Mouse (Mus musculus) heart, postnatal 0 days (tissue): Measurements from ENCODE around the gene Tubgcp6. TPM values are rescaled to one million over a fixed set of nuclear protein-coding genes. Genes with fewer than 3 reads are reported as not detected.

ENCODE experiments used
- ATAC-seq: fragments of 200-750 bp; cut with Nextera tagmentation; 2 replicates; pipeline ENCODE4 v1.8.0; 2017; ENCODE audit warnings: low read depth, moderate number of reproducible peaks, moderate library complexity; ENCODE audit not compliant: insufficient read depth
- DNase-seq: peaks from one replicate; pipeline ENCODE4 v3.0.0-alpha.2; 2016; ENCODE audit warnings: low spot score
- H3K27ac ChIP-seq: fragments of 300-500 bp; sonication (generic); 2 replicates; pipeline ENCODE4 v1.5.1; 2014; ENCODE audit warnings: low read depth, mild to moderate bottlenecking
- H3K27me3 ChIP-seq: fragments of 300-500 bp; sonication (generic); 2 replicates; pipeline ENCODE4 v1.6.1; 2014; ENCODE audit warnings: low read length, mixed read lengths; ENCODE audit not compliant: control insufficient read depth, insufficient read depth
- H3K36me3 ChIP-seq: fragments of 300-500 bp; sonication (generic); replicated peaks from 2 replicates; pipeline ENCODE4 v1.6.1; 2014; ENCODE audit warnings: low read length, mixed read lengths; ENCODE audit not compliant: control insufficient read depth, insufficient read depth
- H3K4me1 ChIP-seq: fragments of 300-500 bp; sonication (generic); 2 replicates; pipeline ENCODE4 v1.6.1; 2014; ENCODE audit warnings: antibody characterized with exemption; ENCODE audit not compliant: control insufficient read depth, insufficient read depth
- H3K4me2 ChIP-seq: fragments of 300-500 bp; sonication (generic); 2 replicates; pipeline ENCODE4 v1.6.1; 2014; ENCODE audit warnings: low read depth, mild to moderate bottlenecking, low read length, moderate library complexity
- H3K4me3 ChIP-seq: fragments of 300-500 bp; sonication (generic); 2 replicates; pipeline ENCODE4 v1.5.1; 2014; ENCODE audit warnings: low read depth, low read length
- H3K9ac ChIP-seq: fragments of 300-500 bp; sonication (generic); replicated peaks from 2 replicates; pipeline ENCODE4 v1.6.1; 2014; ENCODE audit warnings: low read depth, low read length, mixed read lengths
- H3K9me3 ChIP-seq: fragments of 300-500 bp; sonication (generic); replicated peaks from 2 replicates; pipeline ENCODE4 v1.6.1; 2016; ENCODE audit warnings: low read length; ENCODE audit not compliant: control insufficient read depth
- CTCF ChIP-seq: IDR thresholded peaks from 2 replicates; pipeline ENCODE4 v1.5.1; 2016; ENCODE audit warnings: antibody characterized with exemption, control low read depth, low read depth
- EP300 ChIP-seq: IDR thresholded peaks from 2 replicates; pipeline ENCODE4 v1.6.1; 2016; ENCODE audit warnings: antibody characterized with exemption, low read depth
- WGBS: fragments of 180-500 bp; shearing (Covaris S2); extraction: QIAGEN DNeasy Blood & Tissue Kit; methylation state at CpG from one replicate; pipeline ENCODE4 v1.1.7; 2014; 5-methylcytosine and 5-hydroxymethylcytosine counted together
- polyA plus RNA-seq: library from polyadenylated mRNA; unstranded; fragments of >200 nt; fragmentation: Nextera tagmentation; extraction: Ambion mirVana; gene quantifications from 2 replicates; pipeline ENCODE4 v1.2.1, GENCODE M21; 2015
- total RNA-seq: library from RNA; depleted of rRNA; stranded (reverse); fragments of >200 nt; gene quantifications from 2 replicates; pipeline ENCODE4 v1.2.3, GENCODE M21; 2014; ENCODE audit warnings: low replicate concordance

Gene Tubgcp6
- total and polyA plus RNA-seq, 2 experiments from 2014 or later: 4.4 to 26.9 TPM

- 0 out of 2 replicates have a peak, but pooled peaks have one; percentile 30 for TF ChIP-seq EP300
- no peak for TF ChIP-seq CTCF
- no peaks in the 10 kb centered on the region for H3K9me3 ChIP-seq
- DNase-seq (peak; percentile 88), ATAC-seq (peak; percentile 96)
- H3K27ac ChIP-seq: peak within 1 kb of the TSS; percentile 86
- H3K36me3 ChIP-seq: peaks cover 48% of the 10 kb centered on the region
- H3K27me3 ChIP-seq: no peaks in the 10 kb centered on the region
- H3K4me1 ChIP-seq: peaks cover 10% of the 10 kb centered on the region; the same call in 1 of the 2 replicates
- WGBS: 2% methylated on average over 38 of the region's 38 CpGs
- peak within 1 kb of the TSS; percentile 84 for H3K4me3 ChIP-seq
- peak within 1 kb of the TSS; percentile 95 for H3K4me2 ChIP-seq
- H3K9ac ChIP-seq: peak within 1 kb of the TSS; percentile 90
Measured at GRCm38 (mm10) chr15:89088607-89089247, 34.2 kb downstream of the Tubgcp6 start, which contains the start of gene Selenoo. Gene Selenoo (plus strand): TSS chr15:89089084.

DNA sequence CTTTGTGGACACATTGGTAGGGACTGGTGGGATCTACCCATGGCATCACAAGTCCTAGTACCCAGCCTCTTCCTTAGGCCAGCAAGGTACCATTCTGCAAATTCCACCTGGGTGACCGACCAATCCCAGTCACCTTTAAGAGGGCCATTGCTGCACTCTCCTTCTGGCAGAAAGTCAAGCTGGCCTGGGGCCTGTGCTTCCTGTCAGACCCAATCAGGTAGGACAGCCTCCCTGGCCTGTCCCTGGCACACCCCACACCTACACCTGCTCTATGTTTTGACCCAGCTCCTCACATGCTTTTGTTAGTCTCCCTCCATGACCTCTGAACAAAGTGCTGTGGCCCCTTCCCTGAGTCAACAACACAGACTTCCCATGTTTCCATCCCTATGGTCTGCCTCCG is 38.1 kb downstream of the Tubgcp6 start:
- no peak overlapping the region for H3K4me3 ChIP-seq
- H3K9me3 ChIP-seq: no peaks in the 10 kb centered on the region
- H3K36me3 ChIP-seq: peaks cover 58% of the 10 kb centered on the region
- DNase-seq: no peak
- no peak overlapping the region for H3K9ac ChIP-seq
- H3K27me3 ChIP-seq: no peaks in the 10 kb centered on the region
- ATAC-seq: no peak
- 89% methylated on average over 2 of the region's 2 CpGs for WGBS
- no peak overlapping the region for H3K4me2 ChIP-seq
- H3K27ac ChIP-seq: no peak overlapping the region
- peaks cover 4% of the 10 kb centered on the region; the same call in 1 of the 2 replicates for H3K4me1 ChIP-seq
- TF ChIP-seq EP300: no peak
- TF ChIP-seq CTCF: no peak

DNA sequence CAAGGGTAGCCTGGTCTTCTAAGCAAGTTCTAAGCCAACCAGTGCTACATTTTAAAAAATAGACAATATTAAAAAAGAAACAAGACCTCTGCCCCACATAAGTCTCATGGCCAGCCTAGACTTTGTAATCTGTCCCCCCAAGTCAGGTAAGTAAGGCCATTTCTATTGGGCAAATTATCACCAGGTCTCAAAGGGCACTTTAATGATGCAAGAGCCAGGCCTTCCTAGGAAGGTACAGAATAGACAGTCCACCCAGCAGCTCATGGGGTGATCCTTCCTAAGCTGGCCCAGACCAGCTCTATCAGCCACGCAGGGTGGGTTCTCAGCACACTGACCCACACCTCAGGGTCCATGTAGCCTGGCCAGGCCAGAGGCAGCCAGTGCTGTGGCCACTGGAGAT is 39.0 kb downstream of the Tubgcp6 start:
- ATAC-seq (no peak), DNase-seq (no peak)
- 96% methylated on average over 1 of the region's 1 CpGs for WGBS
- Histone ChIP-seq H3K27me3 (no peaks in the 10 kb centered on the region), H3K4me3 (no peak overlapping the region), H3K9ac (no peak overlapping the region), H3K4me2 (no peak overlapping the region), H3K27ac (no peak overlapping the region), H3K36me3 (peaks cover 58% of the 10 kb centered on the region), H3K4me1 (0 out of 2 replicates have a peak, but pooled peaks cover under 1% of the 10 kb centered on the region), H3K9me3 (no peaks in the 10 kb centered on the region)
- TF ChIP-seq CTCF: no peak
- no peak for TF ChIP-seq EP300

- DNase-seq: no peak
- peaks cover 19% of the 10 kb centered on the region for H3K36me3 ChIP-seq
- peaks cover 46% of the 10 kb centered on the region for H3K4me1 ChIP-seq
- H3K27ac ChIP-seq: peak overlapping the region; percentile 53
- H3K27me3 ChIP-seq: no peaks in the 10 kb centered on the region
- no peak for ATAC-seq
- peak overlapping the region; percentile 86; the same call in 1 of the 2 replicates for H3K9ac ChIP-seq
- H3K4me3 ChIP-seq: peak overlapping the region; percentile 88
- no peak for TF ChIP-seq EP300
- no peak for TF ChIP-seq CTCF
- 45% methylated on average over 9 of the region's 9 CpGs for WGBS
- peak overlapping the region; percentile 96 for H3K4me2 ChIP-seq
- no peaks in the 10 kb centered on the region for H3K9me3 ChIP-seq
Measured at GRCm38 (mm10) chr15:89078208-89078836, 44.6 kb downstream of the Tubgcp6 start.

- H3K4me1 ChIP-seq: peaks cover 48% of the 10 kb centered on the region
- no peaks in the 10 kb centered on the region; the same call in 1 of the 2 replicates for H3K36me3 ChIP-seq
- WGBS: under 1% methylated on average over 35 of the region's 39 CpGs
- peak; percentile 33 for DNase-seq
- ATAC-seq: peak; percentile 2
- H3K4me3 ChIP-seq: peak overlapping the region; percentile 88
- TF ChIP-seq CTCF (no peak), EP300 (no peak)
- H3K9me3 ChIP-seq: no peaks in the 10 kb centered on the region
- H3K9ac ChIP-seq: peak overlapping the region; percentile 86
- H3K27ac ChIP-seq: peak overlapping the region; percentile 96
- no peaks in the 10 kb centered on the region for H3K27me3 ChIP-seq
- peak overlapping the region; percentile 96 for H3K4me2 ChIP-seq
Measured at GRCm38 (mm10) chr15:89076156-89076731, 46.7 kb downstream of the Tubgcp6 start.
